Comparison of ENCODE assay signal across 8 mouse cellular contexts in the genomic region with DNA sequence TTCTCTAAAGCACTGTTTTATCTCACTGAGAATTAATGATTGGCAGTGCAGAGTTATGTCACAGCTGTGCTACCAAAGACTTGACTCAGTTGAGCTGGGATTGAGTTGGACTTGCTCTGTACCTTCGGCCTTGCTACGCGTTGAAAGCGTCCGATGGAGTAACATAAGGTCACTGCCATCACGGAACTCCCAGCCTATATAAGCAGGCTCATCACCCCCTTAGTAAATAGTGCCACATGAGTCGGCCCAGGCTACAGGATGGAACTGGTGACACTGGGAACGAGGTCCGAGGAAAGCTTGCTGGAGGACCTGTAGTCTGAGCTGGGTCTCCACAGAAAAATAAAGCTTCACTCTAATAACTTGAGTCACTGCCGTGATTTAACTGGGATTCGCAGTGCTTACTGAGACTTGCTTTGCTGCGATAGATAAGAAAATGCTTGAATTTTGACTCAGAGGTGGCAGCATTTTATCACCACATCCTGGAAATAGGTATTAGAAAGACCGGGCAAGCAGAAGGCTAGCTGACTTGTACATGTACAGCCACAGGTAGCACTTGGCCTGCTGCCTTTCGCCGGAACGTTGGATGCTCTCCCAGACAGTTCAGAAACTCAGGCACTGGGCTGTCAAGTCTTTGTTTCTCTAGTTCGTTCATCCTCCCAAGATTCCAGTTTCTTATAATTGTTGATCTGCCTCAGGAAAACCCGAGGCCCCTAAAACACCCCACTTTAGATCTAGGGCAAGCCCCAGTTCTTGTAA. TPM values are rescaled to one million over a fixed set of nuclear protein-coding genes. Genes with fewer than 3 reads are reported as not detected.
DNase-seq lines count a peak whose midpoint lies in the region; ATAC-seq and TF ChIP-seq lines count a peak whose summit lies in the region.

No protein-coding gene starts in this region.

- no peaks in the 10 kb centered on the region for H3K9me3 ChIP-seq in intestine, postnatal 0 days (ENCODE audit: control insufficient read depth)
- no peaks in the 10 kb centered on the region for H3K9me3 ChIP-seq in neural tube, embryonic 12.5 days

- ATAC-seq in intestine, postnatal 0 days = no peak
- no peak for ATAC-seq in neural tube, embryonic 12.5 days (ENCODE audit: low FRiP score, low read depth)

- 39% methylated on average over 18 of the region's 18 CpGs for WGBS in intestine, postnatal 0 days
- WGBS in neural tube, embryonic 12.5 days = 65% methylated on average over 18 of the region's 18 CpGs

- intact Hi-C loops in gastrocnemius, postnatal 14 days (cut with DNase I; ENCODE audit: low total_unique reads) = loop anchor here (10.0 kb wide), 1 partner anchor 426 kb away; no protein-coding TSS in a partner anchor

- H3K4me2 ChIP-seq in intestine, postnatal 0 days (replicated peaks; ENCODE audit: low read depth) = peak overlapping the region; percentile 64
- peak overlapping the region; percentile 83 for H3K4me2 ChIP-seq in neural tube, embryonic 12.5 days (replicated peaks)

- H3K4me3 ChIP-seq in layer of hippocampus, adult 2 months = peak overlapping the region; percentile 84
- H3K4me3 ChIP-seq in embryonic fibroblast, embryonic 13.5 days (ENCODE audit: insufficient read depth, low read length) = peak overlapping the region; percentile 92
- H3K4me3 ChIP-seq in intestine, postnatal 0 days (ENCODE audit: low read depth, low read length) = peak overlapping the region; percentile 99
- H3K4me3 ChIP-seq in neural tube, embryonic 12.5 days = peak overlapping the region; percentile 90

- peaks cover 8% of the 10 kb centered on the region; the same call in 1 of the 2 replicates for H3K36me3 ChIP-seq in intestine, postnatal 0 days (ENCODE audit: control insufficient read depth, insufficient read depth)
- no peaks in the 10 kb centered on the region for H3K36me3 ChIP-seq in neural tube, embryonic 12.5 days

- peak overlapping the region; percentile 94 for H3K9ac ChIP-seq in intestine, postnatal 0 days (ENCODE audit: low read depth, low read length)
- H3K9ac ChIP-seq in neural tube, embryonic 12.5 days = peak overlapping the region; percentile 92

- no peak for TF ChIP-seq CTCF in layer of hippocampus, adult 2 months (conservative IDR thresholded peaks at IDR 0.05)
- TF ChIP-seq CTCF in embryonic fibroblast, embryonic 13.5 days (IDR thresholded peaks at IDR 0.05; ENCODE audit: borderline replicate concordance, insufficient read depth, low read length) = no peak
- no peak for TF ChIP-seq CTCF in intestine, postnatal 0 days (IDR thresholded peaks at IDR 0.05; ENCODE audit: low read depth)

- H3K27ac ChIP-seq in layer of hippocampus, adult 2 months = peak overlapping the region; percentile 94
- no peak overlapping the region for H3K27ac ChIP-seq in embryonic fibroblast, embryonic 13.5 days (ENCODE audit: insufficient read depth, low read length)
- peak overlapping the region; percentile 95; the same call in 1 of the 2 replicates for H3K27ac ChIP-seq in intestine, postnatal 0 days (ENCODE audit: low read depth, low read length)
- no peak overlapping the region for H3K27ac ChIP-seq in neural tube, embryonic 12.5 days

- no peak for DNase-seq in layer of hippocampus, adult 2 months (ENCODE audit: low spot score in 2 of 2)
- DNase-seq in layer of hippocampus, postnatal 36 days = no peak
- peak; percentile 6 for DNase-seq in ZHBTc4 (ENCODE audit: low read depth, low spot score)
- no peak for DNase-seq in gastrocnemius, postnatal 14 days
- no peak for DNase-seq in natural killer cell, adult 2 months (ENCODE audit: low spot score in 2 of 2)

- peaks cover 4% of the 10 kb centered on the region; the same call in 1 of the 2 replicates for H3K4me1 ChIP-seq in embryonic fibroblast, embryonic 13.5 days (ENCODE audit: control insufficient read depth, insufficient read depth, low read length)
- 0 out of 2 replicates have a peak, but pooled peaks cover 7% of the 10 kb centered on the region for H3K4me1 ChIP-seq in intestine, postnatal 0 days (replicated peaks; ENCODE audit: control insufficient read depth, insufficient read depth, low read length)
- H3K4me1 ChIP-seq in neural tube, embryonic 12.5 days = peaks cover 26% of the 10 kb centered on the region

- H3K27me3 ChIP-seq in intestine, postnatal 0 days (replicated peaks; ENCODE audit: control insufficient read depth, insufficient read depth, low read length) = no peaks in the 10 kb centered on the region
- H3K27me3 ChIP-seq in neural tube, embryonic 12.5 days (replicated peaks) = no peaks in the 10 kb centered on the region

- TF ChIP-seq POLR2A in embryonic fibroblast, embryonic 13.5 days (IDR thresholded peaks at IDR 0.05; ENCODE audit: low read depth, low read length) = no peak

RNA-seq across cellular contexts. Expression of a gene that starts 1.1 kb away (rescaled TPM):
- 10 to 100 TPM; 27.8 to 28.2 TPM for total RNA-seq in layer of hippocampus, adult 2 months (2021)
- 10 to 100 TPM; 28.7 to 30.1 TPM for total RNA-seq in layer of hippocampus, postnatal 36 days (2021)
- 19.3 and 22.8 TPM in 2 replicates for polyA plus RNA-seq in embryonic fibroblast, embryonic 13.5 days (2011; ENCODE audit: insufficient read length, low read depth, missing spikeins)
- 14.6 and 14.8 TPM in 2 replicates for polyA plus RNA-seq in intestine, postnatal 0 days (2015; fragmentation: Nextera tagmentation; extraction: Ambion mirVana)
- 19.6 and 20.6 TPM in 2 replicates for polyA plus RNA-seq in neural tube, embryonic 12.5 days (2016; fragmentation: Nextera tagmentation; extraction: Ambion mirVana)
- 1 to 10 TPM; 9.5 to 9.7 TPM for total RNA-seq in gastrocnemius, postnatal 14 days (2021)

RNA-seq across cellular contexts. Expression of a gene that starts 1.2 kb away (rescaled TPM):
- total RNA-seq in layer of hippocampus, adult 2 months (2021) = 10 to 100 TPM; 11.2 to 11.6 TPM
- total RNA-seq in layer of hippocampus, postnatal 36 days (2021) = 10 to 100 TPM; 12.1 to 12.9 TPM
- 8.0 and 10.5 TPM in 2 replicates for polyA plus RNA-seq in embryonic fibroblast, embryonic 13.5 days (2011; ENCODE audit: insufficient read length, low read depth, missing spikeins)
- polyA plus RNA-seq in intestine, postnatal 0 days (2015; fragmentation: Nextera tagmentation; extraction: Ambion mirVana) = 3.0 and 3.5 TPM in 2 replicates
- 9.2 and 10.1 TPM in 2 replicates for polyA plus RNA-seq in neural tube, embryonic 12.5 days (2016; fragmentation: Nextera tagmentation; extraction: Ambion mirVana)
- 1 to 10 TPM; 3.4 to 3.5 TPM for total RNA-seq in gastrocnemius, postnatal 14 days (2021)

RNA-seq across cellular contexts. Expression of a gene that starts 27.6 kb away (rescaled TPM):
- total RNA-seq in layer of hippocampus, adult 2 months (2021) = 1 to 10 TPM; 1.5 to 2.2 TPM
- 1 to 10 TPM; 2.1 to 3.0 TPM for total RNA-seq in layer of hippocampus, postnatal 36 days (2021)
- polyA plus RNA-seq in embryonic fibroblast, embryonic 13.5 days (2011; ENCODE audit: insufficient read length, low read depth, missing spikeins) = 0.32 TPM in 1 of 2 replicates, not detected in the other
- polyA plus RNA-seq in intestine, postnatal 0 days (2015; fragmentation: Nextera tagmentation; extraction: Ambion mirVana) = 2.0 and 2.7 TPM in 2 replicates
- polyA plus RNA-seq in neural tube, embryonic 12.5 days (2016; fragmentation: Nextera tagmentation; extraction: Ambion mirVana) = 1.4 and 1.8 TPM in 2 replicates
- total RNA-seq in gastrocnemius, postnatal 14 days (2021) = under 1 TPM; 0.60 to 0.74 TPM

Comparison
In these comparisons a context has a peak if more than half of its experiments do, and no peak if none do; other contexts are left out.
1. H3K27ac ChIP-seq: peak in layer of hippocampus, adult 2 months (single experiment) and intestine, postnatal 0 days (single experiment); none in embryonic fibroblast, embryonic 13.5 days (single experiment) and neural tube, embryonic 12.5 days (single experiment).
2. Peak in every context shown above with its lines, with median percentiles within 50 percentile points of each other: H3K4me3 ChIP-seq.